In the genomic region with DNA sequence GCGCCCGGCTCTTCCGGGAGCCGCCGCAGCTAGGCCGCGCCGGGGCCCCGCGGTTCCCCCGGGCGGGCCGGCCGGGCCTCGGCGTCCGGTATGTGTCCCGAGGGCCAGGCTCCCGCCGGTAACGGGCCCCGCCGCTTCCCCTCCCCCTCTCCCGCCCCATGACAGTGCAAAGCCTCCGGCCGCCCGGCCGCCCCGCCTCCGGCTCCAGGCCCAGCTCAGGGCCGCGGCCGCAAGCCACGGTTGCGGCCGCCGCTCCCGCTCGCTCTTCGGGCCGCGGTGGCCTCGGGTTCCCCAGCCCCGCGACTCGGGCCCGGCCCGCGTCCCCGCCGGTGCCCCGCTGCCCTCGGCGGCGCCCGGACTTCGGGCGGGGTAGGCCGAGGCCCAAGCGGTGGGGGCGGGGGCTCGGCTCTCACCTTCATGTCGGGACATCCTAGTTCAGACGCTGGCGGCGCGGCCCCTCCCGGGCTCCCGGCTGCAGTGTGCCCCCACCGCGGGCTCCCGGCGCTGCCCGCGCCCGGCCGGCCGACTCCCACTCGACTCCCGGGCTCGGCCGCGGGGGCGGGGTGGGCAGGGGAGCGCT, we compare ENCODE assay signal across 8 mouse cellular contexts. TPM values are rescaled to one million over a fixed set of nuclear protein-coding genes. Genes with fewer than 3 reads are reported as not detected.
A peak's percentile ranks its signal among the peaks of the same experiment; 100 is the strongest.
DNase-seq lines count a peak whose midpoint lies in the region; ATAC-seq lines count a peak whose summit lies in the region.

No protein-coding gene starts in this region.

- peak overlapping the region; percentile 71 for H3K4me2 ChIP-seq in forebrain, embryonic 12.5 days
- peak overlapping the region; percentile 75 for H3K4me2 ChIP-seq in hindbrain, embryonic 12.5 days (replicated peaks)
- peak overlapping the region; percentile 70 for H3K4me2 ChIP-seq in limb, embryonic 12.5 days
- H3K4me2 ChIP-seq in midbrain, embryonic 13.5 days (replicated peaks), result peak overlapping the region; percentile 80

- H3K4me3 ChIP-seq in forebrain, embryonic 12.5 days (replicated peaks), result peak overlapping the region; percentile 98
- H3K4me3 ChIP-seq in hindbrain, embryonic 12.5 days, result peak overlapping the region; percentile 98
- H3K4me3 ChIP-seq in limb, embryonic 12.5 days (replicated peaks), result peak overlapping the region; percentile 98
- H3K4me3 ChIP-seq in midbrain, embryonic 13.5 days (replicated peaks), result peak overlapping the region; percentile 95

- under 1% methylated on average over 59 of the region's 85 CpGs for WGBS in forebrain, embryonic 12.5 days
- 0% methylated on average over 53 of the region's 85 CpGs for WGBS in hindbrain, embryonic 12.5 days
- 1% methylated on average over 67 of the region's 85 CpGs for WGBS in limb, embryonic 12.5 days
- WGBS in midbrain, embryonic 13.5 days, result under 1% methylated on average over 43 of the region's 85 CpGs

- H3K27me3 ChIP-seq in forebrain, embryonic 12.5 days, result no peaks in the 10 kb centered on the region
- H3K27me3 ChIP-seq in hindbrain, embryonic 12.5 days, result no peaks in the 10 kb centered on the region
- H3K27me3 ChIP-seq in limb, embryonic 12.5 days, result no peaks in the 10 kb centered on the region
- no peaks in the 10 kb centered on the region for H3K27me3 ChIP-seq in midbrain, embryonic 13.5 days
- no peaks in the 10 kb centered on the region for H3K27me3 ChIP-seq in splenic B cell, adult 2 months (ENCODE audit: control insufficient read depth, insufficient read depth, low read length, poor library complexity, severe bottlenecking)

- peak; percentile 68 to 69 for DNase-seq in cerebellum, adult 18-20 months
- DNase-seq in cerebellum, postnatal 36 days, result no peak
- peak; percentile 74 for DNase-seq in NIH3T3 (ENCODE audit: low read depth)
- DNase-seq in splenic B cell, adult 2 months (ENCODE audit: low read depth, low spot score), result peak; percentile 51

- H3K36me3 ChIP-seq in forebrain, embryonic 12.5 days (replicated peaks), result 0 out of 2 replicates have a peak, but pooled peaks cover 4% of the 10 kb centered on the region
- H3K36me3 ChIP-seq in hindbrain, embryonic 12.5 days, result no peaks in the 10 kb centered on the region
- 0 out of 2 replicates have a peak, but pooled peaks cover 9% of the 10 kb centered on the region for H3K36me3 ChIP-seq in limb, embryonic 12.5 days
- no peaks in the 10 kb centered on the region for H3K36me3 ChIP-seq in midbrain, embryonic 13.5 days
- no peaks in the 10 kb centered on the region for H3K36me3 ChIP-seq in splenic B cell, adult 2 months (ENCODE audit: control insufficient read depth, insufficient read depth, low read length, poor library complexity, severe bottlenecking)

- no peaks in the 10 kb centered on the region for H3K9me3 ChIP-seq in forebrain, embryonic 12.5 days
- no peaks in the 10 kb centered on the region for H3K9me3 ChIP-seq in hindbrain, embryonic 12.5 days (replicated peaks)
- no peaks in the 10 kb centered on the region for H3K9me3 ChIP-seq in limb, embryonic 12.5 days
- H3K9me3 ChIP-seq in midbrain, embryonic 13.5 days, result no peaks in the 10 kb centered on the region

- H3K4me1 ChIP-seq in forebrain, embryonic 12.5 days, result peaks cover 27% of the 10 kb centered on the region
- peaks cover 15% of the 10 kb centered on the region for H3K4me1 ChIP-seq in hindbrain, embryonic 12.5 days
- peaks cover 29% of the 10 kb centered on the region for H3K4me1 ChIP-seq in limb, embryonic 12.5 days (replicated peaks)
- H3K4me1 ChIP-seq in midbrain, embryonic 13.5 days (replicated peaks), result peaks cover 28% of the 10 kb centered on the region

- peak overlapping the region; percentile 97 for H3K27ac ChIP-seq in forebrain, embryonic 12.5 days
- H3K27ac ChIP-seq in hindbrain, embryonic 12.5 days, result peak overlapping the region; percentile 99
- H3K27ac ChIP-seq in limb, embryonic 12.5 days, result peak overlapping the region; percentile 99
- H3K27ac ChIP-seq in midbrain, embryonic 13.5 days, result peak overlapping the region; percentile 99

- peak overlapping the region; percentile 99 for H3K9ac ChIP-seq in forebrain, embryonic 12.5 days
- H3K9ac ChIP-seq in hindbrain, embryonic 12.5 days, result peak overlapping the region; percentile 99
- peak overlapping the region; percentile 100 for H3K9ac ChIP-seq in limb, embryonic 12.5 days (replicated peaks)
- peak overlapping the region; percentile 99 for H3K9ac ChIP-seq in midbrain, embryonic 13.5 days (replicated peaks)

- ATAC-seq in forebrain, embryonic 12.5 days (ENCODE audit: low FRiP score), result peak; percentile 80
- peak; percentile 72 for ATAC-seq in hindbrain, embryonic 12.5 days (ENCODE audit: low FRiP score)
- peak; percentile 47 for ATAC-seq in limb, embryonic 12.5 days (ENCODE audit: insufficient number of reproducible peaks, insufficient read depth, low FRiP score, low TSS enrichment, low read depth)
- peak; percentile 77 for ATAC-seq in midbrain, embryonic 13.5 days

RNA-seq across cellular contexts. Expression of a gene that starts 0.5 kb away (rescaled TPM):
- 29.5 and 39.0 TPM in 2 replicates for polyA plus RNA-seq in forebrain, embryonic 12.5 days (2016; fragmentation: Nextera tagmentation; extraction: Ambion mirVana)
- polyA plus RNA-seq in hindbrain, embryonic 12.5 days (2016; fragmentation: Nextera tagmentation; extraction: Ambion mirVana), result 46.5 and 49.0 TPM in 2 replicates
- 41.6 and 55.1 TPM in 2 replicates for polyA plus RNA-seq in limb, embryonic 12.5 days (2016; fragmentation: Nextera tagmentation; extraction: Ambion mirVana)
- polyA plus RNA-seq in midbrain, embryonic 13.5 days (2015; fragmentation: Nextera tagmentation; extraction: Ambion mirVana), result 25.7 and 26.1 TPM in 2 replicates

RNA-seq across cellular contexts. Expression of a gene that starts 59.3 kb away (rescaled TPM):
- 4,450 and 4,576 TPM in 2 replicates for polyA plus RNA-seq in forebrain, embryonic 12.5 days (2016; fragmentation: Nextera tagmentation; extraction: Ambion mirVana)
- 5,652 and 6,223 TPM in 2 replicates for polyA plus RNA-seq in hindbrain, embryonic 12.5 days (2016; fragmentation: Nextera tagmentation; extraction: Ambion mirVana)
- 3,675 and 3,954 TPM in 2 replicates for polyA plus RNA-seq in limb, embryonic 12.5 days (2016; fragmentation: Nextera tagmentation; extraction: Ambion mirVana)
- polyA plus RNA-seq in midbrain, embryonic 13.5 days (2015; fragmentation: Nextera tagmentation; extraction: Ambion mirVana), result 4,994 and 5,054 TPM in 2 replicates

Comparison
In these comparisons a context has a peak if more than half of its experiments do, and no peak if none do; other contexts are left out.
1. DNase-seq: peak in cerebellum, adult 18-20 months (2 of 2), NIH3T3 (single experiment) and splenic B cell, adult 2 months (single experiment); none in cerebellum, postnatal 36 days (0 of 2).
2. Peak in every context shown above with its lines, with median percentiles within 50 percentile points of each other: ATAC-seq, H3K27ac ChIP-seq, H3K4me2 ChIP-seq, H3K4me3 ChIP-seq and H3K9ac ChIP-seq.